Mouse (Mus musculus): ENCODE measurements around the gene Slc22a1. TPM values are rescaled to one million over a fixed set of nuclear protein-coding genes. Genes with fewer than 3 reads are reported as not detected.

Gene Slc22a1
- total RNA-seq (2014; rRNA removed) (not detected in 2 replicates), polyA plus RNA-seq (2015; fragmentation: Nextera tagmentation; extraction: Ambion mirVana) (not detected in 2 replicates)

DNA sequence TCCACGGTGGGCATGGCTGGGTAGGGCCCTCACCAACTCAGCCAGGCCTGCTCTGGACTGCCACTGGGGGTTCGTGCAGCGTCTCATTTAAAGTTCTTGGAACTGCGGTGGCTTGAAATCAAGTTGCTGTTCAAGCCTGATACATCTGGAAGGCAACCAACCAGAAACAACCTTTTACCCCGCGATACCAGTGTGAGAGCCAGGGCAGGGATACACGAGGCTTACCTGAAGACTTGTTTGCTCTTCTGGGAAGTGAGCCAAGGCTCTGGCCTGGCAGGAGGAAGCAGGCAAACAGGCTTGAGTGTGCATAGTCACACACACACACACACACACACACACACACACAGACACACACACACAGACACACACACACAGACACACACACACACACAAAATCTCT is at the start of gene Slc22a1:
Slc22a1 (minus strand) TSS at position 184 of the 400 bp plus-strand sequence.
- no peak for ATAC-seq (ENCODE audit: low FRiP score)
- Histone ChIP-seq H3K9me3 (ENCODE audit: low read length) (no peaks in the 10 kb centered on the region), H3K4me1 (ENCODE audit: insufficient read depth, low read length) (no peaks in the 10 kb centered on the region), H3K36me3 (ENCODE audit: insufficient read depth, low read length) (no peaks in the 10 kb centered on the region), H3K27ac (ENCODE audit: low read depth, low read length) (no peak within 1 kb of the TSS), H3K9ac (replicated peaks; ENCODE audit: low read length, poor library complexity, severe bottlenecking) (no peak within 1 kb of the TSS), H3K4me3 (ENCODE audit: low read depth, low read length) (no peak within 1 kb of the TSS), H3K4me2 (ENCODE audit: low read depth, low read length, poor library complexity, severe bottlenecking) (no peak within 1 kb of the TSS), H3K27me3 (ENCODE audit: insufficient read depth, low read length) (no peaks in the 10 kb centered on the region)
- DNase-seq (ENCODE audit: low spot score), result no peak
- 88% methylated on average over 7 of the region's 7 CpGs for WGBS
- no peak for TF ChIP-seq CTCF (IDR thresholded peaks at IDR 0.05)

DNA sequence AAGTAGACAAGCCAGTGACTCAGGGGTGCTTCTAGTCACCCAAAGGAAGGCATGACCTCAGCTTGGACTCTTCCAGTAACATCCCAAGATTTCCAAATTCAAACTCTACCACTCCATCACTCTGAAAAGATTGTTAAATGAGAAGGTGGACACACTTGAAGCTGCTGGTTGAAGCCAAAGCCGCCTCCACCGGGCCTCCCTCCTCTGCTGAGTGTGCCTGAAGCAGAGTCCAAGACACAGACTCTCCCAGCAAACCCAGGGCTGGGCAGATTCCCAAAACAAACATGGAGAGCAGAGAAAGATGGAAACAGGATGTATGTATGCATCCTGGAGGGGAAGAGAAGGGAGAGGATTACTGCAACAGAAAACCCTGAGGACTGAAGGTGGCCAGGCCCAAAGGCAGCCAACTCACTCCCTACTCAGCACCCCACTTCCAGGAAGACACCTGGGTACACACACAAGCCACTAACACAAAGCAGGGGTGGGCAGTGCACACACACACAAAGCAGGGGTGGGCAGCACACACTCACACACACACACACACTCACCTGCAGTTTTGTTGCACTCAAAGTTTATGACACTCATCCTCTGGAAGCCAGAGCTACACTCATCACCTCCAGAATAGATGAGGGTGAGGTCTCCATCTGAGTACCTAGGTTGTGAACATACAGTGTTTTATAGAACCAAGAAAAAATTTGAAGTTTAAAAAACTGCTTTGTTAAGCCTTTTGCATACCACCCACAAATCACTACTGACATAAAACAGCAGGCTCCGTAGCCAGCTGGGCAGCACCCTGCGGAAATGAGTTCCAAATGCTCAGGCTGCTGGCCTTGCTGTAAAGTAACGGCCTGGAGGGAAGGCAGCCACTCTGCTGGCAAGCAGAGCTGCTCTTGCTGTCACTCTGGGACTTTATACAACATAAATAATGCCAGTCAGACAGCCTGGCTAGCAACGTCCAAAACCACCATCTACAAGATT is 49.4 kb upstream of the Slc22a1 start:
- no peaks in the 10 kb centered on the region for H3K9me3 ChIP-seq (ENCODE audit: low read length)
- no peak for TF ChIP-seq CTCF (IDR thresholded peaks at IDR 0.05)
- no peaks in the 10 kb centered on the region for H3K27me3 ChIP-seq (ENCODE audit: insufficient read depth, low read length)
- no peak overlapping the region for H3K4me3 ChIP-seq (ENCODE audit: low read depth, low read length)
- no peak overlapping the region for H3K4me2 ChIP-seq (ENCODE audit: low read depth, low read length, poor library complexity, severe bottlenecking)
- H3K27ac ChIP-seq (ENCODE audit: low read depth, low read length), result no peak overlapping the region
- 62% methylated on average over 6 of the region's 6 CpGs for WGBS
- H3K36me3 ChIP-seq (ENCODE audit: insufficient read depth, low read length), result peaks cover 18% of the 10 kb centered on the region; the same call in 1 of the 2 replicates
- H3K4me1 ChIP-seq (ENCODE audit: insufficient read depth, low read length), result no peaks in the 10 kb centered on the region
- no peak overlapping the region for H3K9ac ChIP-seq (replicated peaks; ENCODE audit: low read length, poor library complexity, severe bottlenecking)
- DNase-seq (ENCODE audit: low spot score), result no peak
- ATAC-seq (ENCODE audit: low FRiP score), result no peak

DNA sequence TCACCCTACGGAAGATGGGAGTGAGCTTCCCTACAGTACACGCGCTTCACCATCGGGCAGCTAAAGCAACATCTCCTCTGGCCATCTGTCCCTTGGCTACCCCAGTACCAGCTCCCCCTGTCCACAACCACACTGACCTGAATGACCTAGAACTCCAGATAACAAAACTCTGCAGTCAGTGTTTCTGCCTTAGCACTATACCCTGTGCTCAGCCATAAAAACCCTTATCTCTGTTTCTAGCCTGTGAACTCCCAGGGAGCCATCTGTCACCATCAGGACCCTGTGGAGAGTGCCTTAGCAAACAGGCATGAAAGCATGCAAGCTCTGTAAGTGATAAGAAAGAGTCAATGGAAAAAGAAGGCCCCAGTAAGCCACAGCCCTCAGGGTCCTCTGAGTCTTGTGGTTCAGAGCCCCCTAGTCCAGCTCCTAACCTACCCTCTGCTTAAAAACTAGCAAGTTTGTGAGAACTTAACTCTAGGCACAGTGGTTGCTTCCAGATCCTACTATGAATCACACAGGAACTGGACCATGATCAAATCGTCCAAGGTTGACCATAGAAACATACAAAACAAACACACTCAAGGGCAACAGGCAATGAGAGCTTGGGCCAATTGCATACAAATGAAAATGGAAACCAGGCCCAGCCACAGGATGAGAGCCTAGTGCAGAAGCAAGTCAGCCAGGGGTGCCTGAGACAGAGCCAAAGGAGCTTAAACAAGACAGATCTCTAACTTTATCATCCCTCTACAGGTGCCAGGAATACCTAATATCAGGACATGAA is 48.5 kb upstream of the Slc22a1 start:
- no peaks in the 10 kb centered on the region for H3K4me1 ChIP-seq (ENCODE audit: insufficient read depth, low read length)
- no peaks in the 10 kb centered on the region for H3K27me3 ChIP-seq (ENCODE audit: insufficient read depth, low read length)
- no peak overlapping the region for H3K4me2 ChIP-seq (ENCODE audit: low read depth, low read length, poor library complexity, severe bottlenecking)
- DNase-seq (ENCODE audit: low spot score), result no peak
- no peak for ATAC-seq (ENCODE audit: low FRiP score)
- peaks cover 16% of the 10 kb centered on the region; the same call in 1 of the 2 replicates for H3K36me3 ChIP-seq (ENCODE audit: insufficient read depth, low read length)
- WGBS, result 81% methylated on average over 5 of the region's 5 CpGs
- H3K9me3 ChIP-seq (ENCODE audit: low read length), result no peaks in the 10 kb centered on the region
- TF ChIP-seq CTCF (IDR thresholded peaks at IDR 0.05), result no peak
- H3K4me3 ChIP-seq (ENCODE audit: low read depth, low read length), result no peak overlapping the region
- H3K27ac ChIP-seq (ENCODE audit: low read depth, low read length), result no peak overlapping the region
- no peak overlapping the region for H3K9ac ChIP-seq (replicated peaks; ENCODE audit: low read length, poor library complexity, severe bottlenecking)

GRCm38 (mm10) chr17:12722622-12723021 is 47.0 kb upstream of the Slc22a1 start:
- Histone ChIP-seq H3K9ac (replicated peaks; ENCODE audit: low read length, poor library complexity, severe bottlenecking) (no peak overlapping the region), H3K9me3 (ENCODE audit: low read length) (no peaks in the 10 kb centered on the region), H3K27ac (ENCODE audit: low read depth, low read length) (no peak overlapping the region), H3K36me3 (ENCODE audit: insufficient read depth, low read length) (peaks cover 26% of the 10 kb centered on the region; the same call in 1 of the 2 replicates), H3K4me1 (ENCODE audit: insufficient read depth, low read length) (no peaks in the 10 kb centered on the region), H3K4me2 (ENCODE audit: low read depth, low read length, poor library complexity, severe bottlenecking) (no peak overlapping the region), H3K4me3 (ENCODE audit: low read depth, low read length) (no peak overlapping the region), H3K27me3 (ENCODE audit: insufficient read depth, low read length) (no peaks in the 10 kb centered on the region)
- TF ChIP-seq CTCF (IDR thresholded peaks at IDR 0.05), result no peak
- ATAC-seq (ENCODE audit: low FRiP score), result no peak
- 51% methylated on average over 8 of the region's 8 CpGs for WGBS
- DNase-seq (ENCODE audit: low spot score), result no peak

DNA sequence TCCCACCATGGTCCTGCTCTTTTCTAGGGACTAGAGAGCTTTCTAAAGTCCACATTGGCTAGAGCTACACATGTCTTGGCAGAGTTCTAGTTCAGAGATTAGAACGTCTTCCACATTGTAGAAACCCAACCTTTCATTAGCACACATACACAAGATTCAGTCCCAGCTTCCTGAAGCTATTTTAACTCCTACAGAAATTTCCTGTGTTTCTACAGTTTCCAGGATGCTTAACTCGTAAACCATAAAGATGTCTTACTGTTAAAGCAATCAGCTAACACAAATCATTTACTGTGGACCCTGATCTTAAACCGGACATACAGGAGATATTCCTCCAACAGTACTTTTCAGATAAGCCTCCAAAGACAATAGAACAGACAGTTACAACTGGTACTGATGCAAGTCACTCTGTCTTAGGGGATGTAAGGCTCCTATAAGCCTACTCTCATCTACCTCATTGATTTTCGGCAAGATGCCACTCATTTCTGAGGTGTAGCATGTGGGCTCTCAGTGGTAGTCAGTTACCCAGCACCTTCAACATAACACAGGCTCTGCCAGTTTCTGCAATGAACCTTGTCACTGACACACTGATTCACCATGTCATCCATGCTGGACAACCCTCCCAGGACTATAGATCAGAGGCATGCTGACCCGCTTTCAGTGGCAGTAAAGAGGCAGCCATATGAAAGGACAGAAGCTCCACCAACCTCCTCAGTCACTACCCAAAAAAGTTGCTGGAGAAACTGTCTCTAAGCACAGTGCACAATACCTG is 45.7 kb upstream of the Slc22a1 start:
- ATAC-seq (ENCODE audit: low FRiP score) (no peak), DNase-seq (ENCODE audit: low spot score) (no peak)
- Histone ChIP-seq H3K9ac (replicated peaks; ENCODE audit: low read length, poor library complexity, severe bottlenecking) (no peak overlapping the region), H3K36me3 (ENCODE audit: insufficient read depth, low read length) (peaks cover 30% of the 10 kb centered on the region; the same call in 1 of the 2 replicates), H3K4me3 (ENCODE audit: low read depth, low read length) (no peak overlapping the region), H3K27ac (ENCODE audit: low read depth, low read length) (no peak overlapping the region), H3K4me1 (ENCODE audit: insufficient read depth, low read length) (no peaks in the 10 kb centered on the region), H3K9me3 (ENCODE audit: low read length) (no peaks in the 10 kb centered on the region), H3K4me2 (ENCODE audit: low read depth, low read length, poor library complexity, severe bottlenecking) (no peak overlapping the region), H3K27me3 (ENCODE audit: insufficient read depth, low read length) (no peaks in the 10 kb centered on the region)
- TF ChIP-seq CTCF (IDR thresholded peaks at IDR 0.05), result no peak
- WGBS, result 89% methylated on average over 5 of the region's 5 CpGs

Measured in midbrain, postnatal 0 days (tissue).